Mouse (Mus musculus): Measurements from ENCODE around the gene Copa. TPM values are rescaled to one million over a fixed set of nuclear protein-coding genes. Genes with fewer than 3 reads are reported as not detected.

The Copa gene
- polyA plus RNA-seq, 1 experiment from 2014 or later: 161 TPM

DNA sequence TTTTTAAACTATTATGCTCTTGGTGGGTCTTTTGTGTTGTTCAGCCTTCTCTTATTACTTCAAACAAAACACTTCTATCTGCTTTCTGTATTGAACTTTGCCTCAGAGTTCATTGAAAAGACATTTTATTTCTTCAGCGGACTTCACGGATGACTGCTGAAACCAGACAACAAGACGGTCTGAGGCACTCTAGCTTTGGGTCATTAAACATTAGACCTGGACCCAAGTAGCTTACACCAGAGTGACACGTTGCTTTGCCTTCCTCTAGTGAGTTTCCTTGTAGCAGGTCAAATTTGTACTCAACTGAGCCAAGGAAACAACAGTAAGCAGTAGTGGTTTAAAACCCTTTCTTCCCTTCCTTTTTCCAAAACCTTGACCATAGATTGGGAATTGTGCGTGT lies 85.6 kb downstream of the Copa start:
- H3K4me1 ChIP-seq (replicated peaks; ENCODE audit: control insufficient read depth, insufficient read depth, low read length): no peaks in the 10 kb centered on the region
- no peak overlapping the region for H3K4me2 ChIP-seq (replicated peaks)
- peaks cover 75% of the 10 kb centered on the region for H3K36me3 ChIP-seq (replicated peaks; ENCODE audit: control insufficient read depth, insufficient read depth)
- no peak overlapping the region for H3K27ac ChIP-seq
- H3K9ac ChIP-seq: no peak overlapping the region
- H3K4me3 ChIP-seq (replicated peaks; ENCODE audit: low read length): no peak overlapping the region
- no peak for DNase-seq (ENCODE audit: low spot score)
- no peaks in the 10 kb centered on the region for H3K9me3 ChIP-seq (ENCODE audit: control insufficient read depth, low read length)
- no peaks in the 10 kb centered on the region for H3K27me3 ChIP-seq (ENCODE audit: control insufficient read depth, insufficient read depth, low read length)
- ATAC-seq (ENCODE audit: low FRiP score): no peak
- 76% methylated on average over 5 of the region's 5 CpGs for WGBS

GRCm38 (mm10) chr1:172169809-172170208 lies 87.5 kb downstream of the Copa start:
- no peak overlapping the region for H3K9ac ChIP-seq
- no peaks in the 10 kb centered on the region for H3K9me3 ChIP-seq (ENCODE audit: control insufficient read depth, low read length)
- no peak for ATAC-seq (ENCODE audit: low FRiP score)
- 96% methylated on average over 5 of the region's 5 CpGs for WGBS
- H3K4me2 ChIP-seq (replicated peaks): no peak overlapping the region
- peaks cover 94% of the 10 kb centered on the region for H3K36me3 ChIP-seq (replicated peaks; ENCODE audit: control insufficient read depth, insufficient read depth)
- DNase-seq (ENCODE audit: low spot score): no peak
- no peak overlapping the region for H3K4me3 ChIP-seq (replicated peaks; ENCODE audit: low read length)
- no peak overlapping the region for H3K27ac ChIP-seq
- no peaks in the 10 kb centered on the region for H3K27me3 ChIP-seq (ENCODE audit: control insufficient read depth, insufficient read depth, low read length)
- no peaks in the 10 kb centered on the region for H3K4me1 ChIP-seq (replicated peaks; ENCODE audit: control insufficient read depth, insufficient read depth, low read length)

Other genes with a start within 250 kb of the Copa start
- gene Cd84, start 242.8 kb upstream of the Copa start, polyA plus RNA-seq (2014; fragmentation: Nextera tagmentation; extraction: Ambion mirVana): 1.1 and 1.7 TPM in 2 replicates
- gene Gm10521, start 186.9 kb upstream of the Copa start, polyA plus RNA-seq (2014; fragmentation: Nextera tagmentation; extraction: Ambion mirVana): not detected in 2 replicates
- 0.21 and 0.33 TPM in 2 replicates for gene Slamf6, start 165.0 kb upstream of the Copa start, polyA plus RNA-seq (2014; fragmentation: Nextera tagmentation; extraction: Ambion mirVana)
- gene Vangl2, start 54.1 kb upstream of the Copa start, polyA plus RNA-seq (2014; fragmentation: Nextera tagmentation; extraction: Ambion mirVana): 48.9 and 49.5 TPM in 2 replicates
- 2.7 and 3.6 TPM in 2 replicates for gene Nhlh1, start 25.0 kb upstream of the Copa start, polyA plus RNA-seq (2014; fragmentation: Nextera tagmentation; extraction: Ambion mirVana)
- 106 and 111 TPM in 2 replicates for gene Ncstn, start 266 bp downstream of the Copa start, polyA plus RNA-seq (2014; fragmentation: Nextera tagmentation; extraction: Ambion mirVana)
- gene Pex19, start 44.2 kb downstream of the Copa start, polyA plus RNA-seq (2014; fragmentation: Nextera tagmentation; extraction: Ambion mirVana): 150 and 153 TPM in 2 replicates
- 70.1 and 71.7 TPM in 2 replicates for gene Dcaf8, start 65.6 kb downstream of the Copa start, polyA plus RNA-seq (2014; fragmentation: Nextera tagmentation; extraction: Ambion mirVana)
- 363 and 428 TPM in 2 replicates for gene Pea15a, start 124.3 kb downstream of the Copa start, polyA plus RNA-seq (2014; fragmentation: Nextera tagmentation; extraction: Ambion mirVana)
- gene Casq1, start 137.3 kb downstream of the Copa start, polyA plus RNA-seq (2014; fragmentation: Nextera tagmentation; extraction: Ambion mirVana): 1.4 and 2.2 TPM in 2 replicates
- gene Atp1a4, start 175.9 kb downstream of the Copa start, polyA plus RNA-seq (2014; fragmentation: Nextera tagmentation; extraction: Ambion mirVana): 0.15 TPM in 1 of 2 replicates, not detected in the other
- 64.7 and 69.0 TPM in 2 replicates for gene Igsf8, start 179.1 kb downstream of the Copa start, polyA plus RNA-seq (2014; fragmentation: Nextera tagmentation; extraction: Ambion mirVana)
- gene Atp1a2, start 215.5 kb downstream of the Copa start, polyA plus RNA-seq (2014; fragmentation: Nextera tagmentation; extraction: Ambion mirVana): 27.9 and 29.5 TPM in 2 replicates
- 1.7 and 2.1 TPM in 2 replicates for gene Kcnj9, start 246.8 kb downstream of the Copa start, polyA plus RNA-seq (2014; fragmentation: Nextera tagmentation; extraction: Ambion mirVana)

All from hindbrain, embryonic 14.5 days (tissue).